Comparison of ENCODE assay signal across 8 mouse cellular contexts in genomic region chr11:53351224-53351942, GRCm38 (mm10). TPM values are rescaled to one million over a fixed set of nuclear protein-coding genes. Genes with fewer than 3 reads are reported as not detected.
DNase-seq lines count a peak whose midpoint lies in the region; ATAC-seq and TF ChIP-seq lines count a peak whose summit lies in the region.

No protein-coding gene starts in this region.

- peak; percentile 30 for ATAC-seq in forebrain, embryonic 14.5 days
- peak; percentile 26; the same call in 1 of the 2 replicates for ATAC-seq in neural tube, embryonic 15.5 days (ENCODE audit: low FRiP score)

- H3K9me3 ChIP-seq in E14TG2a.4 (ENCODE audit: low read length) = no peaks in the 10 kb centered on the region
- no peaks in the 10 kb centered on the region for H3K9me3 ChIP-seq in forebrain, embryonic 14.5 days (replicated peaks; ENCODE audit: control insufficient read depth, low read length)
- H3K9me3 ChIP-seq in neural tube, embryonic 15.5 days (replicated peaks) = no peaks in the 10 kb centered on the region

- H3K36me3 ChIP-seq in E14TG2a.4 (ENCODE audit: insufficient read depth, low read length) = peaks cover 13% of the 10 kb centered on the region
- H3K36me3 ChIP-seq in forebrain, embryonic 14.5 days (ENCODE audit: control insufficient read depth, insufficient read depth, low read length) = no peaks in the 10 kb centered on the region
- no peaks in the 10 kb centered on the region for H3K36me3 ChIP-seq in neural tube, embryonic 15.5 days

- TF ChIP-seq POLR2A in brain, embryonic 14.5 days (IDR thresholded peaks at IDR 0.05; ENCODE audit: borderline replicate concordance, extremely low read depth, insufficient read depth, insufficient read length, poor library complexity, severe bottlenecking) = no peak
- no peak for TF ChIP-seq POLR2A in lung, adult 2 months (IDR thresholded peaks at IDR 0.05; ENCODE audit: borderline replicate concordance, extremely low read depth, low read depth, low read length)

- peaks cover 58% of the 10 kb centered on the region for H3K4me1 ChIP-seq in E14TG2a.4 (replicated peaks; ENCODE audit: low read depth, low read length)
- peaks cover 3% of the 10 kb centered on the region; the same call in 1 of the 2 replicates for H3K4me1 ChIP-seq in forebrain, embryonic 14.5 days (ENCODE audit: control insufficient read depth, insufficient read depth, low read length)
- no peaks in the 10 kb centered on the region; the same call in none of the 2 replicates for H3K4me1 ChIP-seq in lung, adult 2 months (ENCODE audit: control insufficient read depth, insufficient read depth, low read length)
- H3K4me1 ChIP-seq in neural tube, embryonic 15.5 days = peaks cover 15% of the 10 kb centered on the region

- under 1% methylated on average over 35 of the region's 35 CpGs for WGBS in forebrain, embryonic 14.5 days
- under 1% methylated on average over 35 of the region's 35 CpGs for WGBS in lung, adult 2 months
- WGBS in neural tube, embryonic 15.5 days = under 1% methylated on average over 35 of the region's 35 CpGs

- H3K27me3 ChIP-seq in E14TG2a.4 (ENCODE audit: insufficient read depth, low read length) = peaks cover 10% of the 10 kb centered on the region; the same call in 1 of the 2 replicates
- H3K27me3 ChIP-seq in forebrain, embryonic 14.5 days (replicated peaks; ENCODE audit: control insufficient read depth, insufficient read depth, low read length) = no peaks in the 10 kb centered on the region
- no peaks in the 10 kb centered on the region for H3K27me3 ChIP-seq in neural tube, embryonic 15.5 days (replicated peaks)

- H3K4me3 ChIP-seq in E14TG2a.4 (replicated peaks; ENCODE audit: low read length) = peak overlapping the region; percentile 90
- H3K4me3 ChIP-seq in forebrain, embryonic 14.5 days (ENCODE audit: low read depth, low read length) = peak overlapping the region; percentile 97
- peak overlapping the region; percentile 95 for H3K4me3 ChIP-seq in lung, adult 2 months (replicated peaks; ENCODE audit: extremely low read depth, low read depth, low read length)
- peak overlapping the region; percentile 96 for H3K4me3 ChIP-seq in neural tube, embryonic 15.5 days (replicated peaks)

- DNase-seq in brain, embryonic 14.5 days (ENCODE audit: low read depth) = peak; percentile 87
- peak; percentile 85 for DNase-seq in forebrain, embryonic 14.5 days (ENCODE audit: low spot score)
- peak; percentile 50 to 55 for DNase-seq in heart, postnatal 14 days
- DNase-seq in layer of hippocampus, adult 18-20 months (ENCODE audit: low spot score in 2 of 2) = peak; percentile 35 to 61
- DNase-seq in lung, adult 2 months = peak; percentile 65
- peak; percentile 61 for DNase-seq in testis, postnatal 14 days (ENCODE audit: low spot score)

- peak overlapping the region; percentile 98 for H3K27ac ChIP-seq in forebrain, embryonic 14.5 days (ENCODE audit: low read depth, low read length)
- peak overlapping the region; percentile 99 for H3K27ac ChIP-seq in neural tube, embryonic 15.5 days (replicated peaks)

- H3K9ac ChIP-seq in forebrain, embryonic 14.5 days (ENCODE audit: low read length) = peak overlapping the region; percentile 98
- H3K9ac ChIP-seq in neural tube, embryonic 15.5 days (replicated peaks) = peak overlapping the region; percentile 99

- H3K4me2 ChIP-seq in forebrain, embryonic 14.5 days (ENCODE audit: low read length) = peak overlapping the region; percentile 77
- H3K4me2 ChIP-seq in neural tube, embryonic 15.5 days = peak overlapping the region; percentile 76

- no peak for TF ChIP-seq CTCF in E14TG2a.4 (conservative IDR thresholded peaks at IDR 0.05; ENCODE audit: low read length)
- no peak for TF ChIP-seq CTCF in brain, embryonic 14.5 days (IDR thresholded peaks at IDR 0.05; ENCODE audit: borderline replicate concordance, extremely low read depth, insufficient read depth, insufficient read length)
- TF ChIP-seq CTCF in lung, adult 2 months (IDR thresholded peaks at IDR 0.05; ENCODE audit: insufficient read depth, low read length) = no peak

- intact Hi-C loops in heart, postnatal 14 days (cut with DNase I) = loop anchor here (1.0 kb wide), 1 partner anchor 51 kb away; the partner anchor contains the start of gene Hspa4

RNA-seq across cellular contexts. Expression of gene Aff4, which starts 0.8 kb away (rescaled TPM):
- 49.1 and 69.0 TPM in 2 replicates for polyA plus RNA-seq in brain, embryonic 14.5 days (2012; rRNA removed)
- polyA plus RNA-seq in forebrain, embryonic 14.5 days (2014; fragmentation: Nextera tagmentation; extraction: Ambion mirVana) = 69.4 and 79.4 TPM in 2 replicates
- total RNA-seq in heart, postnatal 14 days (2021) = 100 to 1,000 TPM in 1 of 2 experiments, 10 to 100 TPM in 1; 97.5 to 109 TPM
- 100 to 1,000 TPM; 236 to 237 TPM for total RNA-seq in layer of hippocampus, adult 18-20 months (2021)
- 14.0 and 20.4 TPM in 2 replicates for polyA plus RNA-seq in lung, adult 2 months (2012; rRNA removed)
- polyA plus RNA-seq in neural tube, embryonic 15.5 days (2015; fragmentation: Nextera tagmentation; extraction: Ambion mirVana) = 35.5 and 40.1 TPM in 2 replicates

RNA-seq across cellular contexts. Expression of gene Zcchc10, which starts 26.9 kb away (rescaled TPM):
- 9.5 and 11.3 TPM in 2 replicates for polyA plus RNA-seq in brain, embryonic 14.5 days (2012; rRNA removed)
- 16.0 and 17.0 TPM in 2 replicates for polyA plus RNA-seq in forebrain, embryonic 14.5 days (2014; fragmentation: Nextera tagmentation; extraction: Ambion mirVana)
- total RNA-seq in heart, postnatal 14 days (2021) = 1 to 10 TPM; 6.1 to 7.4 TPM
- 10 to 100 TPM; 11.0 to 11.8 TPM for total RNA-seq in layer of hippocampus, adult 18-20 months (2021)
- polyA plus RNA-seq in lung, adult 2 months (2012; rRNA removed) = 3.0 and 5.1 TPM in 2 replicates
- 15.3 and 15.7 TPM in 2 replicates for polyA plus RNA-seq in neural tube, embryonic 15.5 days (2015; fragmentation: Nextera tagmentation; extraction: Ambion mirVana)

RNA-seq across cellular contexts. Expression of gene Hspa4, which starts 51.1 kb away (rescaled TPM):
- polyA plus RNA-seq in brain, embryonic 14.5 days (2012; rRNA removed) = 59.4 and 91.9 TPM in 2 replicates
- 55.5 and 58.6 TPM in 2 replicates for polyA plus RNA-seq in forebrain, embryonic 14.5 days (2014; fragmentation: Nextera tagmentation; extraction: Ambion mirVana)
- 100 to 1,000 TPM; 117 to 124 TPM for total RNA-seq in heart, postnatal 14 days (2021)
- total RNA-seq in layer of hippocampus, adult 18-20 months (2021) = 100 to 1,000 TPM; 178 to 180 TPM
- polyA plus RNA-seq in lung, adult 2 months (2012; rRNA removed) = 22.0 and 24.9 TPM in 2 replicates
- polyA plus RNA-seq in neural tube, embryonic 15.5 days (2015; fragmentation: Nextera tagmentation; extraction: Ambion mirVana) = 43.5 and 54.6 TPM in 2 replicates

Comparison
In these comparisons a context has a peak if more than half of its experiments do, and no peak if none do; other contexts are left out.
1. Peak in every context shown above with its lines: DNase-seq, ATAC-seq, H3K4me3 ChIP-seq and H3K27ac ChIP-seq.